Mouse (Mus musculus) monocyte, adult 5-6 weeks (primary cell): ENCODE results near the gene Prrg4. TPM values are rescaled to one million over a fixed set of nuclear protein-coding genes. Genes with fewer than 3 reads are reported as not detected.
"Not testable (repeated sequence)": the region's sequence is repeated elsewhere in the genome, so short reads cannot be mapped to it uniquely, and the experiment has no call there.

Experiments
- ATAC-seq: fragments of 153-309, 156-312 bp; replicated peaks from 2 replicates; pipeline ENCODE4 v1.8.0; 2017; ENCODE audit warnings: mild to moderate bottlenecking; ENCODE audit not compliant: low TSS enrichment, insufficient number of reproducible peaks, severe bottlenecking, poor library complexity, low FRiP score
- total RNA-seq: library from RNA; stranded (forward); fragments of 200-1000, 200-491, 200-594 nt; gene quantifications from 3 replicates; pipeline ENCODE4 v1.2.3, GENCODE M21; 2017

Prrg4 gene
- total RNA-seq, 1 experiment from 2014 or later = 1.8 TPM

DNA sequence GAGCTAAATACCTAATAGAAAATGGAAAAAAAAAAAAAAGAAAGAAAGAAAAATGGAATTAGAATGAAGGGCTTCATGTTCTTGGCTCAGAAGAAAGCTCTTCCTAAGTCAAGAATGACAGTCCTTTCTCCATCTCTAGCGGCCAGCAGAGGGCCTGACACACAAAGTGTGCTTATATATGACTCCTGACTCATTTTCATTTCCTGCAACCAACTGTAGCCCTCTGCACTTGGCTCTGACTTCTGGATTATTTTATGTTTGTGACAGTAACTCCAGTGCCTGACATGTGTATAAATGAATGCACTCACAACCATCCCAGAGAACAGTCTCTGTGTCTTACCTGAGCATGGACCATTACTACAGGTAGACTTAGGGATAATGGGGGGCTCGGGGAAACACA is 2.0 kb downstream of the Prrg4 start:
- no peak for ATAC-seq

DNA sequence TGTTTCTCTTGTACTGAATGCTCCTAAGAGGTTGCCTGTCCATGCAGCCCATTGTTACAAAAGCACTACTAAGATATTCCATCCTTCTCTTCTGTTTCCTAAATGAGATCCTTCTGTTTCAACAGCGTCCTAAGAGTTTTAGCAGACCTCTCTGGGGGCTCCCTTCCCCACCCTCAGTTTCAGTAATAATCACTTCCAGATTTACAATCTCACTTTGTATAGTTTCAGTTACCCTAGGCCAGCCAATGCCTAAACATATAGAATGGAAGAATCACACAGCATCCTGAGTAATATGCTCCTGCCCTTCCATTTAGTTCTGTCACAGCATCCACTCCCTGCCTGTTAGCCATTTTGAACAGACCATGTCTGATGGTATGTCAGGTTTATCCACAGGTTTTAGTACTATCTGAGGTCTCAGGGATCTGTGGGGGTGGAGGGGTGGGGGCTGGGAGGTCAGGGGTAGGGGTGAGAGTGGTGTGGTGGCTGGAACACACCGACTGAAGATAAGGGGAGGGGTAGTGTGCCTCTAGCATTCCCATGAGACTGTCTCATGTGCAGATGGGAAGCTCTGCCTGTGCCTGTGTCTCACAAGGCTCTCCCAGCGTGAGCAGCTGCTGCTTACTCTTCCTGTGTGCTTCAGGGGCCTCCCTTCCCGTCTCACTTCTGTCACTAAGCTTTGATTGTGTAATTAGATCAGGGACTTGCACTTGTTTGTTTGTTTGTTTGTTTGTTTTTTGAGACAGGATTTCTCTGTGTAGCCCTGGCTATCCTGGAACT is 2.9 kb downstream of the Prrg4 start:
- ATAC-seq = no peak

DNA sequence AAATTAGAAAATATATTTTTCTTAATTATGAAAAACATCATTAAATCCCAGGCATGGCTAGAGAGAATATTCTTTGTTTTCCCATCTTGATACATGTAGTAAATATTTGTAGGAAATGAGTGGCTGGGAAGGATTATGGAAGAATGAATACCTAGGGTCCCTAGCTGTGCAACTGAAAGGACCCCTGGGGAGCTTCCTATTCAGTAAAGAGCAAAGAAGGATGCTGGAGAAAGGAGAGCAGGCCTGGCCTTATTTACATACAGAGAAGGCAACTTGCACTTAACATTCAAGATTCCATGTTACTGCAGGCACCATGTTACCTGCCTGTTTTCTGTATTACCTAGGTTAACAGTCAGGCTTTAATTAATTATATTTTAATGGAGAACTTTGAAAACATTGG is 7.1 kb downstream of the Prrg4 start:
- ATAC-seq = no peak

GRCm38 (mm10) chr2:104841736-104842135 is 7.9 kb downstream of the Prrg4 start:
- ATAC-seq = no peak

GRCm38 (mm10) chr2:104840974-104841373 is 8.7 kb downstream of the Prrg4 start:
- ATAC-seq = no peak

DNA sequence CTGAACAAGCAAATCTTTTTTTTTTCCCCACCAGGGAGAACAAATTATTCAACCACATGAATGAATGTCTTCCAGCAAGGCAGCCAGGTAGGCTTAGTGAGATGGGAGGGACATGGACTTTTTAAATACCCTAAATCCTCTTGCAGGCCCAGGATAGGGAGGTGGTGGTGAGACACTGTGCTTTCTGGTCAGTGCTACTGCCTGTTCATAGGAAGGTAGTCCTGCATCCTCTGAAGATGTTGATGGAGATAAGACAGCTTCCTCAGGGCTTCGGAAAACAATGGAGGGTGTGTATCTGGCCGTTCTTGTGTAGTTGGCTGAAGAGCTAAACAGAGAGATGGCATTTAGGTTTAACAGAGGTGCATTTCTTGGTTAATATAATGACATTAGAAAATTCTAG is 17.2 kb downstream of the Prrg4 start:
- ATAC-seq = no peak

DNA sequence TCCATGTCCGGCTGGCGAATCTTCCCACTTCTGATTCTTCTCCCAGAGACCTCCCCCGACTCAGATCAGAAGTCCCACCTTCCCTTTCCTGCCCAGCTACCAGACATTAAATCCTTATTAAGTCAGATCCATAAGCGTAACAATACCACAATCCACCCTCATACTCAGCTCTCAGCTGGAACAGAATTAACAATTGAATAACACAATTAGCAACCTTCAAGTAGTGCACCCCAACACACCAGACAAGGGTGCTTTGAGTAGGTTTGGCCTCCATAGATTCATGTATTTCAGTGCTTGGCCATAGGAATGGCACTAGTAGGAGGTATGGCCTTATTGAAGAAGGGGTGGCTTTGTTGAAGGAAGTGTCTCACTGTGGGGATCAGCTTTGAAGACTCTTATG is 23.5 kb downstream of the Prrg4 start:
- no peak for ATAC-seq

GRCm38 (mm10) chr2:104818763-104819162 is 30.9 kb downstream of the Prrg4 start:
- not testable (repeated sequence) for ATAC-seq

DNA sequence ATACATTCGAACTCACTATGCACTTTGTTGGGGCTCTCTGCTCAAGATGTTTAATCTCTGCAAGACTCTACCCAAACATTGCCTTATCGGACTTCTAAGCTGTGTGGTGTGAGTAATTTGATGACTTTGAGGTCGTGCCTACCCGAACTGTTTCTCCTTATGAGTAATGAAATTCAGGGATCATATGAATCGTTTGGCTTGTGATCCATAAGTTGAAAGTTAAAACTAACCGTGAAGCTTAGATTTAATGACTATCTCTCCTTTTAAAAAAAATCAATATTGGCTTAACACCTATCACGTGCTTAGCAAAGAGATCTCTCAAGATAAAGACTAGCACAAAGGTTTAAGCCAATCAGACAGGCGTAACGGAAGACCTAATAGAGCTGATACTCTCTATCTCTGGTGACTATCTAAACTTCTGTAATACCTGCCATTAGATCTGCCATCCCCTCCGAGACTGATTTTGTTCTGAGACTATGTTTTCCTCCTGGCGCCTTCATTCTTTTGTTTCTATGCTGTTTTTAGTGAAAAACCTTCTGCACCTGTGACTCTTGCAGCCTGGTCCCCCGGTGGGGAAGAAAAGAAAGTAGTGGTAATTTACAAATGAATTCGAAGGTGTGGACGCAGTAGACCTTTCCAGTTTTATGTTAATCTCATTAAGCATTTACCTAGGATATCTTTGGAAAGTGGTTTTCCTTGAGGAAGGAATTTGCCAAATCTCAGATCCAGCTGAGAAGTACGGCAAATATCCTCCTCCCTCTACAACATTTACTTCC is 31.9 kb downstream of the Prrg4 start:
- no peak for ATAC-seq

DNA sequence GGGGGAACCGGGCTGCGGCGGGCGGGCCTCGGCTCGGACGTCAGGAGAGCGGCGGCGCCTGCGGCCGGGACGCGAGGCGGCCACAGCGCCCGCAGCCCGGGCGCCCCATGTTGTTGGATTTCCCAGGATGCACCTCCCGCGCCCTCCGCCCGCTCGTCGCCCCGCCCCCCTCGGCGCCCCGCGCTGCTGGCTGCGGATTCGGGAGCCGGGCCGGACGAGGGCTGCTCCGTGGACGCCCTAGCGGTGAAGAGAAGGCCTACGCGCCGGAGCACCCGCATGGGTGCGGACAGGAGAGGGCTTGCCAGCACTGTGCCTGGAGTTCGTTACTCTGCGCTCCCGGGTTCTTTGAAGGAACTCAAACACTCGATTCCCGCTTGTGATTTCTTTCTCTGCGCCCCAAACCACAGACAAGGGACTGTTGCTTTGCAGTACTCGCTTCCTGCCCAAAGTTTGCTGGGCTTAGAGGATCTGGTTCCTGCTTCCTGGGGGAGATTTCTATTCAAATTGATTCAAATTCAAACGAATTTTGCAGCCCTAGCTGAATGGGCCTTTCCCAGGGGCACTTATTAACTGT is 32.7 kb downstream of the Prrg4 start:
- peak; percentile 81 for ATAC-seq

GRCm38 (mm10) chr2:104816371-104816827 is 33.3 kb downstream of the Prrg4 start, which contains the start of gene Qser1:
TSS of gene Qser1 (minus strand) at chr2:104816760.
- no peak for ATAC-seq

DNA sequence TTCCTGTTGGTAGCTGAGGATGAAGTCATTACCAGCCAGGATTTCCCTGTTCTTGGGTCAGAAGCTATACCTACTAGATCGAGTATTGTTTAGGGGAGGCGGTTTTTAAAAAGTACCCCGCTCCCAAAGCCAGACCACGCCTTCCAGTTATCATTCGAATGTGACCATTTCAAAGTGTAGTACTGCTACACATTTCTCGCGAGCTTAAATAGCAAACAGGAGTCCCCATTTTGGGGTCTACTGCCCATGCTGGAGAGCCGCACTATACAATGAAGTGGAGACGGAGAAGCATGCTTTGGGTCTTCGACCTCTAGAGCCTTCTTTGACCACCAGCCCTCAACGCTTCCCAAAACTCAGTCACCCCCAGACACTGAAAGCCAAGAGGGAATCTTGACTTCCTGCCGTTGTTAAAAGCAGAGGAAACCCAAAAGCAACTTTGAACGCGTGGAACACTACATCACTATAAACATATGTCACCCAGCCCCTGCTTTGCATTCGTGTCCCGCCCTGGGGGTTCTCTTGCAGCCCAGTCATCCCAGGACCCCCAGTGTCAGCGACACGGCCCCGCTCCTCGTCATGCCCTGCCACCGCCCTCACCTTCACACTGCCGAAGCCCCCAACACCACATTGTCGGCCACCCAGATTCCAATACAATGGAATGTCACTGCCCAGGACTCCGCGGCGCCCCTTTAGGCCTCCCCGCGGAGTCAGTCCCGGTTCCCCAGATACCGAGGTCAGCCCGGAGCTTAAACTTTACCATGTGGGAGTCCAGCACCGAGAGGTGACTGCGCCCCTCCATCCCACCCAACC is 33.9 kb downstream of the Prrg4 start:
- 0 out of 2 replicates have a peak, but pooled peaks have one; percentile 20 for ATAC-seq

DNA sequence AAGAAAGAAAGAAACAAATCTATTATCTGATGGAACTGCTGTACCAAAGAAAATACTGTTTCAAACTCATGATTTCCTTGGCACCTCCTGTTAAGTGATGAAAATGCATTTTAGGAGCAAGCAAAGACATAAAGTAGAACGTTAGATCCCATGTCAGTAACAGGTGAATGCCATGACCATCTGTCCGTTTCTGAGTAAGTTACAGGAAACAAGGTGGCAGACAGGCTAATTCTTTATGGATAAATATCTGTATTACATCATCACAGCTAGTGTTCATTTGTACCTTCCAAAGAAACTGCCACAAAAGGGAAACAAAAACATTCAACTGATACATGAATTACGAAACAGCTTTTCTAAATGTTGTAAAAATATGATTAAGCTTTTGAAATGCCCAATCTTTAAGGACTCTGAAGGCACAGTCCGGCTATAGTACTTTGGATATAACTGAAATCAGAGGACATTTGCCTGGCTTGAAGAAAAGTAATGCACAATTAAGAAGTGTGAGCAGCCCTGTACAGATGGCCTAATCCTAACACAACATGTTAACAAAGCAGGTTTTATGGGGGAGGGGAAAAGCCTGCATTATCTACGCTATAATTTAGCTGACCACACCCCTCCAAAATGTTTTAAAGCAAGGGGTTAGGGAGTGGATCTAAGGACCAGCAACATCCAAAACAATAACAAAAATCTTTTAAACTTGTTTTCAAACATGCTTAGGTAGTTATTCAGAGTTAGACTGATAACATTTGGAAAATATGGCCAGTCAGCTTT is 35.3 kb downstream of the Prrg4 start:
- no peak for ATAC-seq

DNA sequence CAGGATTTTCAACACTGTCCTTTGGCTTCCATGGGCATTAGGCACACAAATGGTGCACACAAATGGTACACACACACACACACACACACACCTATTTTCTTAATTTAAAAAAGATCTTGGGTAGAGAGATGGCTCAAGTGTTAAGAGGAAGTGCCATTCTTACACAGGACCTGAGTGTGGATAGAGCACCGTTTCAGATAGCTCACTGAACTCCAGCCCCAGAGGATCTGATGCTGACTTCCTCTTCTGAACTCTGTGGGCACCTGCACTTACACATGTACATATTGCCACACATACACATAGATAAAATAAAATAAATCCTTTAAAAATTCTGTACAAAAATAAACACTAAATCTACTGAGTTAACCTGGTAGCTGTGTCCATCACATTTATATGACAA is 44.2 kb downstream of the Prrg4 start:
- no peak for ATAC-seq
